Mouse (Mus musculus): ENCODE results near the gene Vangl2. TPM values are rescaled to one million over a fixed set of nuclear protein-coding genes. Genes with fewer than 3 reads are reported as not detected.

Gene Vangl2
- polyA plus RNA-seq, 1 experiment from 2014 or later = 14.1 TPM

GRCm38 (mm10) chr1:172058321-172058720 is 30.1 kb upstream of the Vangl2 start:
- Histone ChIP-seq H3K27me3 (peaks cover 38% of the 10 kb centered on the region), H3K36me3 (no peaks in the 10 kb centered on the region), H3K9me3 (no peaks in the 10 kb centered on the region), H3K27ac (no peak overlapping the region), H3K4me1 (peaks cover 10% of the 10 kb centered on the region), H3K4me2 (no peak overlapping the region), H3K9ac (no peak overlapping the region), H3K4me3 (no peak overlapping the region)
- ATAC-seq (ENCODE audit: borderline replicate concordance, extremely low read depth, low FRiP score, low TSS enrichment) = no peak
- 63% methylated on average over 6 of the region's 6 CpGs for WGBS

- H3K27me3 ChIP-seq = peaks cover 45% of the 10 kb centered on the region
- H3K4me1 ChIP-seq = peaks cover 14% of the 10 kb centered on the region
- no peak within 1 kb of the TSS for H3K4me2 ChIP-seq
- no peaks in the 10 kb centered on the region for H3K9me3 ChIP-seq
- H3K27ac ChIP-seq = no peak within 1 kb of the TSS
- H3K9ac ChIP-seq = no peak within 1 kb of the TSS
- H3K36me3 ChIP-seq = no peaks in the 10 kb centered on the region
- 50% methylated on average over 1 of the region's 2 CpGs for WGBS
- no peak for ATAC-seq (ENCODE audit: borderline replicate concordance, extremely low read depth, low FRiP score, low TSS enrichment)
- H3K4me3 ChIP-seq = no peak within 1 kb of the TSS
Measured at GRCm38 (mm10) chr1:172057491-172057921, 29.3 kb upstream of the Vangl2 start, which contains the start of gene Nhlh1. Gene Nhlh1, minus strand, starts transcription at chr1:172057573.

- H3K9me3 ChIP-seq = no peaks in the 10 kb centered on the region
- no peak overlapping the region for H3K9ac ChIP-seq
- H3K4me3 ChIP-seq = no peak overlapping the region
- peaks cover 55% of the 10 kb centered on the region for H3K27me3 ChIP-seq
- no peak overlapping the region for H3K4me2 ChIP-seq
- H3K27ac ChIP-seq = no peak overlapping the region
- peaks cover 14% of the 10 kb centered on the region for H3K4me1 ChIP-seq
- 61% methylated on average over 4 of the region's 4 CpGs for WGBS
- ATAC-seq (ENCODE audit: borderline replicate concordance, extremely low read depth, low FRiP score, low TSS enrichment) = no peak
- no peaks in the 10 kb centered on the region for H3K36me3 ChIP-seq
Measured at GRCm38 (mm10) chr1:172056251-172056650, 28.0 kb upstream of the Vangl2 start.

GRCm38 (mm10) chr1:172053541-172054440 is 25.5 kb upstream of the Vangl2 start:
- H3K27ac ChIP-seq = no peak overlapping the region
- ATAC-seq (ENCODE audit: borderline replicate concordance, extremely low read depth, low FRiP score, low TSS enrichment) = 0 out of 2 replicates have a peak, but pooled peaks have one; percentile 17
- peak overlapping the region; percentile 73 for H3K4me2 ChIP-seq
- peak overlapping the region; percentile 5; the same call in 1 of the 2 replicates for H3K9ac ChIP-seq
- WGBS = 2% methylated on average over 42 of the region's 42 CpGs
- peaks cover 59% of the 10 kb centered on the region for H3K27me3 ChIP-seq
- H3K4me3 ChIP-seq = peak overlapping the region; percentile 34
- H3K36me3 ChIP-seq = no peaks in the 10 kb centered on the region
- H3K9me3 ChIP-seq = no peaks in the 10 kb centered on the region
- peaks cover 14% of the 10 kb centered on the region for H3K4me1 ChIP-seq

GRCm38 (mm10) chr1:172052766-172053279 is 24.6 kb upstream of the Vangl2 start:
- H3K27ac ChIP-seq = no peak overlapping the region
- no peaks in the 10 kb centered on the region for H3K36me3 ChIP-seq
- no peak for ATAC-seq (ENCODE audit: borderline replicate concordance, extremely low read depth, low FRiP score, low TSS enrichment)
- H3K4me1 ChIP-seq = peaks cover 14% of the 10 kb centered on the region
- H3K9me3 ChIP-seq = no peaks in the 10 kb centered on the region
- H3K4me3 ChIP-seq = no peak overlapping the region
- peaks cover 59% of the 10 kb centered on the region for H3K27me3 ChIP-seq
- peak overlapping the region; percentile 73 for H3K4me2 ChIP-seq
- WGBS = 9% methylated on average over 10 of the region's 10 CpGs
- no peak overlapping the region for H3K9ac ChIP-seq

- peaks cover 13% of the 10 kb centered on the region for H3K4me1 ChIP-seq
- whole genome bisulfite sequencing = 26% methylated on average over 13 of the region's 13 CpGs
- no peaks in the 10 kb centered on the region for H3K36me3 ChIP-seq
- H3K9me3 ChIP-seq = no peaks in the 10 kb centered on the region
- no peak for ATAC-seq (ENCODE audit: borderline replicate concordance, extremely low read depth, low FRiP score, low TSS enrichment)
- peaks cover 36% of the 10 kb centered on the region for H3K27me3 ChIP-seq
- no peak overlapping the region for H3K9ac ChIP-seq
- no peak overlapping the region for H3K27ac ChIP-seq
- no peak overlapping the region for H3K4me3 ChIP-seq
- H3K4me2 ChIP-seq = no peak overlapping the region
Measured at GRCm38 (mm10) chr1:172049131-172049782, 21.0 kb upstream of the Vangl2 start.

- Histone ChIP-seq H3K27me3 (peaks cover 26% of the 10 kb centered on the region), H3K36me3 (no peaks in the 10 kb centered on the region), H3K9ac (no peak overlapping the region), H3K4me2 (peak overlapping the region; percentile 34), H3K4me1 (peaks cover 4% of the 10 kb centered on the region), H3K27ac (no peak overlapping the region), H3K4me3 (peak overlapping the region; percentile 11; the same call in 1 of the 2 replicates), H3K9me3 (no peaks in the 10 kb centered on the region)
- ATAC-seq (ENCODE audit: borderline replicate concordance, extremely low read depth, low FRiP score, low TSS enrichment) = no peak
- WGBS = 23% methylated on average over 6 of the region's 6 CpGs
Measured at GRCm38 (mm10) chr1:172048241-172048734, 20.0 kb upstream of the Vangl2 start.

GRCm38 (mm10) chr1:172046938-172047337 is 18.7 kb upstream of the Vangl2 start:
- no peak overlapping the region for H3K9ac ChIP-seq
- no peaks in the 10 kb centered on the region for H3K9me3 ChIP-seq
- H3K27me3 ChIP-seq = peaks cover 14% of the 10 kb centered on the region
- peak; percentile 61; the same call in 1 of the 2 replicates for ATAC-seq (ENCODE audit: borderline replicate concordance, extremely low read depth, low FRiP score, low TSS enrichment)
- 10% methylated on average over 5 of the region's 5 CpGs for WGBS
- no peaks in the 10 kb centered on the region; the same call in 1 of the 2 replicates for H3K4me1 ChIP-seq
- no peaks in the 10 kb centered on the region for H3K36me3 ChIP-seq
- no peak overlapping the region for H3K27ac ChIP-seq
- no peak overlapping the region for H3K4me3 ChIP-seq
- H3K4me2 ChIP-seq = no peak overlapping the region

- H3K36me3 ChIP-seq = no peaks in the 10 kb centered on the region
- 69% methylated on average over 8 of the region's 8 CpGs for WGBS
- H3K4me2 ChIP-seq = no peak overlapping the region
- no peak for ATAC-seq (ENCODE audit: borderline replicate concordance, extremely low read depth, low FRiP score, low TSS enrichment)
- no peak overlapping the region for H3K27ac ChIP-seq
- no peak overlapping the region for H3K4me3 ChIP-seq
- no peak overlapping the region for H3K9ac ChIP-seq
- no peaks in the 10 kb centered on the region for H3K9me3 ChIP-seq
- H3K27me3 ChIP-seq = peaks cover 9% of the 10 kb centered on the region; the same call in 1 of the 2 replicates
- H3K4me1 ChIP-seq = no peaks in the 10 kb centered on the region; the same call in 1 of the 2 replicates
Measured at GRCm38 (mm10) chr1:172046410-172046809, 18.2 kb upstream of the Vangl2 start.

- H3K9me3 ChIP-seq = no peaks in the 10 kb centered on the region
- no peak overlapping the region for H3K27ac ChIP-seq
- H3K4me3 ChIP-seq = no peak overlapping the region
- H3K4me2 ChIP-seq = no peak overlapping the region
- no peak overlapping the region for H3K9ac ChIP-seq
- H3K36me3 ChIP-seq = no peaks in the 10 kb centered on the region
- H3K4me1 ChIP-seq = peaks cover 19% of the 10 kb centered on the region
- no peak for ATAC-seq (ENCODE audit: borderline replicate concordance, extremely low read depth, low FRiP score, low TSS enrichment)
- no peaks in the 10 kb centered on the region for H3K27me3 ChIP-seq
- WGBS = 88% methylated on average over 2 of the region's 2 CpGs
Measured at GRCm38 (mm10) chr1:172029914-172030313, 1.7 kb upstream of the Vangl2 start.

GRCm38 (mm10) chr1:172027809-172028102 is 488 bp downstream of the Vangl2 start:
- H3K27me3 ChIP-seq = no peaks in the 10 kb centered on the region
- no peaks in the 10 kb centered on the region for H3K9me3 ChIP-seq
- no peaks in the 10 kb centered on the region for H3K36me3 ChIP-seq
- H3K4me1 ChIP-seq = peaks cover 27% of the 10 kb centered on the region
- peak; percentile 0; the same call in 1 of the 2 replicates for ATAC-seq (ENCODE audit: borderline replicate concordance, extremely low read depth, low FRiP score, low TSS enrichment)
- WGBS = 23% methylated on average over 10 of the region's 10 CpGs
- peak overlapping the region; percentile 88 for H3K9ac ChIP-seq
- peak overlapping the region; percentile 70 for H3K4me2 ChIP-seq
- H3K4me3 ChIP-seq = peak overlapping the region; percentile 87
- H3K27ac ChIP-seq = peak overlapping the region; percentile 87
